Mouse (Mus musculus): ENCODE data around the gene Rfng. TPM values are rescaled to one million over a fixed set of nuclear protein-coding genes. Genes with fewer than 3 reads are reported as not detected.
A peak's percentile ranks its signal among the peaks of the same experiment; 100 is the strongest.

Rfng gene
- total and polyA plus RNA-seq, 3 experiments = 12.7 to 40.7 TPM; not detected in 1

DNA sequence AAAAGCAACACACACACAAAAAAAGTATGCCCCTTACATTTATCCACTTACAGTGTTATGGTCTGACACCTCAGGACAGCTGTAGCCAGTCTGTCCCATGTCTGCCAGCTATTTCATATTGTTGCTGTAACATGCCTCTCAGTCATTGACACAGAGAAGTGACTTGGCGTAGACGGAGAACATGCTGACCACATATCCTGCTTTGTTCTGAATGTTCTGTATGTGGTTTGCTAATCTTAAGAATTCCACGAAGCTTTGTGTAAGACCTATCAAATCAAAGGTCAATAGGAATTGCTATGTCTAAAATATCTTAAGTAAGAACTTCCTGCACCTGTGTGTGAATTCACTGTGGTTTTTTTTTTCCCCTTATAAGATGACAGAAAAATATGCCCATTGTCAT is 14.2 kb upstream of the Rfng start:
- Histone ChIP-seq H3K27ac (ENCODE audit: control insufficient read depth, low read depth, low read length) (no peak overlapping the region), H3K9ac (ENCODE audit: control insufficient read depth, low read depth, low read length, poor library complexity, severe bottlenecking) (no peak overlapping the region), H3K4me3 (ENCODE audit: control insufficient read depth in 1 of 2, insufficient read depth in 1 of 2, low read depth in 2 of 2, low read length in 2 of 2) (no peak overlapping the region), H3K4me1 (ENCODE audit: control insufficient read depth in 1 of 2, insufficient read depth in 2 of 2, low read length in 2 of 2) (peaks cover 8 to 19% of the 10 kb centered on the region in 2 experiments), H3K36me3 (ENCODE audit: control insufficient read depth in 1 of 2, insufficient read depth in 2 of 2, low read length in 2 of 2) (peaks cover 0 to 17% of the 10 kb centered on the region in 2 experiments; a peak in 3 of 4 replicates), H3K27me3 (ENCODE audit: control insufficient read depth in 1 of 2, insufficient read depth in 2 of 2, low read length in 2 of 2) (no peaks in the 10 kb centered on the region), H3K9me3 (replicated peaks; ENCODE audit: insufficient read depth, low read length) (no peaks in the 10 kb centered on the region), H3K79me2 (ENCODE audit: control insufficient read depth, insufficient read depth, low read length, poor library complexity) (peaks cover 20% of the 10 kb centered on the region)
- no peak for DNase-seq (ENCODE audit: low read depth, low spot score)
- no peak for TF ChIP-seq ZKSCAN1 (IDR thresholded peaks at IDR 0.05; ENCODE audit: low read depth, low read length)
- TF ChIP-seq MAX (IDR thresholded peaks at IDR 0.05; ENCODE audit: low read length) = no peak
- TF ChIP-seq TBP (IDR thresholded peaks at IDR 0.05; ENCODE audit: low read depth, low read length) = no peak
- no peak for TF ChIP-seq SIN3A (IDR thresholded peaks at IDR 0.05; ENCODE audit: low read length)
- TF ChIP-seq CTCF (IDR thresholded peaks at IDR 0.05 in 2 of 3, conservative IDR thresholded peaks at IDR 0.05 in 1 of 3; ENCODE audit: control insufficient read depth in 1 of 3, insufficient read depth in 1 of 3, low read depth in 2 of 3, low read length in 3 of 3, poor library complexity in 1 of 3, severe bottlenecking in 1 of 3) = no peak
- no peak for TF ChIP-seq HCFC1 (IDR thresholded peaks at IDR 0.05; ENCODE audit: low read depth, low read length)

DNA sequence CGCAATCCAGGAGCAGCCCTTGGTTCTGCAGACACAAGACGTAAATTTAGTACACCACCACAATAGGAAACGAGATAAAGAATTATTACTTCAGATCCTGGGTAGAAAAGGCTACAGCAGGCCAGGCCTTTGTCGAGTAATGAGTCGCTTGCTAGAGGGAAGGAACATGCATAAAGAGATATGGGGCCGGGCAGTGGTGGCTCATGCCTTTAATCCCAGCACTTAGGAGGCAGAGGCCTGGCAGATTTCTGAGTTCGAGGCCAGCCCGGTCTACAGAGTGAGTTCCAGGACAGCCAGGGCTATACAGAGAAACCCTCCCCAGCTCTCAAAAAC is 12.6 kb upstream of the Rfng start:
- no peaks in the 10 kb centered on the region for H3K27me3 ChIP-seq (ENCODE audit: control insufficient read depth in 1 of 2, insufficient read depth in 2 of 2, low read length in 2 of 2)
- no peaks in the 10 kb centered on the region for H3K9me3 ChIP-seq (replicated peaks; ENCODE audit: insufficient read depth, low read length)
- H3K4me1 ChIP-seq (ENCODE audit: control insufficient read depth in 1 of 2, insufficient read depth in 2 of 2, low read length in 2 of 2) = peaks cover 8 to 19% of the 10 kb centered on the region in 2 experiments
- peak overlapping the region; percentile 83 for H3K9ac ChIP-seq (ENCODE audit: control insufficient read depth, low read depth, low read length, poor library complexity, severe bottlenecking)
- no peak for DNase-seq (ENCODE audit: low read depth, low spot score)
- peak overlapping the region; percentile 38 to 87 for H3K4me3 ChIP-seq (ENCODE audit: control insufficient read depth in 1 of 2, insufficient read depth in 1 of 2, low read depth in 2 of 2, low read length in 2 of 2)
- peak overlapping the region; percentile 96 for H3K27ac ChIP-seq (ENCODE audit: control insufficient read depth, low read depth, low read length)
- peaks cover 20% of the 10 kb centered on the region for H3K79me2 ChIP-seq (ENCODE audit: control insufficient read depth, insufficient read depth, low read length, poor library complexity)
- H3K36me3 ChIP-seq (ENCODE audit: control insufficient read depth in 1 of 2, insufficient read depth in 2 of 2, low read length in 2 of 2) = peaks cover 0 to 17% of the 10 kb centered on the region in 2 experiments; a peak in 3 of 4 replicates
- no peak for TF ChIP-seq GABPA (IDR thresholded peaks at IDR 0.05; ENCODE audit: low read depth, low read length)
- no peak; a peak in 2 of 4 replicates for TF ChIP-seq EP300 (IDR thresholded peaks at IDR 0.05; ENCODE audit: low read depth in 1 of 2, low read length in 2 of 2)
- TF ChIP-seq USF1 (IDR thresholded peaks at IDR 0.05; ENCODE audit: low read depth, low read length) = no peak
- TF ChIP-seq ZNF384 (IDR thresholded peaks at IDR 0.05; ENCODE audit: low read depth, low read length) = no peak
- TF ChIP-seq MAZ (IDR thresholded peaks at IDR 0.05; ENCODE audit: low read depth, low read length) = no peak
- TF ChIP-seq POLR2A (IDR thresholded peaks at IDR 0.05; ENCODE audit: control insufficient read depth in 1 of 2, insufficient read depth in 1 of 2, low read depth in 1 of 2, low read length in 2 of 2, poor library complexity in 1 of 2) = no peak
- no peak for TF ChIP-seq ZC3H11A (IDR thresholded peaks at IDR 0.05; ENCODE audit: low read depth, low read length)
- TF ChIP-seq NRF1 (IDR thresholded peaks at IDR 0.05; ENCODE audit: insufficient read depth, low read depth, low read length, poor library complexity, severe bottlenecking) = no peak
- no peak for TF ChIP-seq TCF12 (IDR thresholded peaks at IDR 0.05; ENCODE audit: low read depth, low read length)
- no peak; the same call in none of the 2 replicates for TF ChIP-seq SIN3A (IDR thresholded peaks at IDR 0.05; ENCODE audit: low read length)
- TF ChIP-seq POLR2AphosphoS5 (IDR thresholded peaks at IDR 0.05; ENCODE audit: borderline replicate concordance, low read depth, low read length) = no peak
- TF ChIP-seq MAFK (IDR thresholded peaks at IDR 0.05; ENCODE audit: borderline replicate concordance, low read depth, low read length) = no peak
- TF ChIP-seq TAL1 (IDR thresholded peaks at IDR 0.05; ENCODE audit: low read length) = no peak
- TF ChIP-seq MXI1 (IDR thresholded peaks at IDR 0.05; ENCODE audit: low read depth, low read length) = peak; percentile 64
- no peak for TF ChIP-seq ZKSCAN1 (IDR thresholded peaks at IDR 0.05; ENCODE audit: low read depth, low read length)
- no peak for TF ChIP-seq BHLHE40 (IDR thresholded peaks at IDR 0.05; ENCODE audit: borderline replicate concordance, low read depth, low read length)
- no peak for TF ChIP-seq MAX (IDR thresholded peaks at IDR 0.05; ENCODE audit: low read length)
- no peak for TF ChIP-seq POLR2AphosphoS2 (IDR thresholded peaks at IDR 0.05; ENCODE audit: low read length)
- no peak for TF ChIP-seq CHD1 (IDR thresholded peaks at IDR 0.05; ENCODE audit: low read depth, low read length)
- TF ChIP-seq GATA1 (IDR thresholded peaks at IDR 0.05; ENCODE audit: low read depth, low read length) = no peak; the same call in none of the 2 replicates
- TF ChIP-seq RAD21 (IDR thresholded peaks at IDR 0.05; ENCODE audit: low read depth, low read length) = no peak
- TF ChIP-seq ELF1 (IDR thresholded peaks at IDR 0.05; ENCODE audit: low read depth, low read length) = no peak
- 0 out of 2 replicates have a peak, but pooled peaks have one; percentile 35 for TF ChIP-seq ETS1 (IDR thresholded peaks at IDR 0.05; ENCODE audit: low read depth, low read length)
- TF ChIP-seq UBTF (IDR thresholded peaks at IDR 0.05; ENCODE audit: borderline replicate concordance, insufficient read depth, low read depth, low read length) = no peak
- TF ChIP-seq HCFC1 (IDR thresholded peaks at IDR 0.05; ENCODE audit: low read depth, low read length) = no peak
- TF ChIP-seq SMC3 (IDR thresholded peaks at IDR 0.05; ENCODE audit: low read depth, low read length) = peak; percentile 30
- no peak for TF ChIP-seq CTCF (IDR thresholded peaks at IDR 0.05 in 2 of 3, conservative IDR thresholded peaks at IDR 0.05 in 1 of 3; ENCODE audit: control insufficient read depth in 1 of 3, insufficient read depth in 1 of 3, low read depth in 2 of 3, low read length in 3 of 3, poor library complexity in 1 of 3, severe bottlenecking in 1 of 3)
- TF ChIP-seq MEF2A (IDR thresholded peaks at IDR 0.05; ENCODE audit: extremely low read depth, insufficient replicate concordance, low read depth, low read length, poor library complexity, severe bottlenecking) = peak; percentile 85; the same call in 1 of the 2 replicates
- no peak for TF ChIP-seq CHD2 (IDR thresholded peaks at IDR 0.05; ENCODE audit: low read length)
- no peak for TF ChIP-seq MYB (IDR thresholded peaks at IDR 0.05; ENCODE audit: low read depth, low read length)
- TF ChIP-seq TBP (IDR thresholded peaks at IDR 0.05; ENCODE audit: low read depth, low read length) = peak; percentile 99
